Mouse (Mus musculus): ENCODE data around the gene Enc1. TPM values are rescaled to one million over a fixed set of nuclear protein-coding genes. Genes with fewer than 3 reads are reported as not detected.

Enc1 gene
- polyA plus RNA-seq, 1 experiment from 2014 or later = 59.2 TPM

GRCm38 (mm10) chr13:97245157-97245556, 4.3 kb downstream of the Enc1 start:
- H3K4me2 ChIP-seq = peak overlapping the region; percentile 83
- peaks cover 43% of the 10 kb centered on the region for H3K36me3 ChIP-seq
- H3K9ac ChIP-seq = peak overlapping the region; percentile 97
- no peak for ATAC-seq (ENCODE audit: low FRiP score)
- 81% methylated on average over 12 of the region's 12 CpGs for WGBS
- H3K4me3 ChIP-seq = peak overlapping the region; percentile 96
- H3K9me3 ChIP-seq = no peaks in the 10 kb centered on the region
- peaks cover 84% of the 10 kb centered on the region for H3K4me1 ChIP-seq (replicated peaks)
- H3K27me3 ChIP-seq = no peaks in the 10 kb centered on the region
- H3K27ac ChIP-seq = peak overlapping the region; percentile 30; the same call in 1 of the 2 replicates

- H3K36me3 ChIP-seq = peaks cover 50% of the 10 kb centered on the region
- WGBS = 61% methylated on average over 16 of the region's 16 CpGs
- H3K9ac ChIP-seq = peak overlapping the region; percentile 97
- H3K4me2 ChIP-seq = peak overlapping the region; percentile 83
- H3K9me3 ChIP-seq = no peaks in the 10 kb centered on the region
- H3K4me3 ChIP-seq = peak overlapping the region; percentile 96
- H3K4me1 ChIP-seq (replicated peaks) = peaks cover 90% of the 10 kb centered on the region
- ATAC-seq (ENCODE audit: low FRiP score) = no peak
- no peaks in the 10 kb centered on the region for H3K27me3 ChIP-seq
- no peak overlapping the region for H3K27ac ChIP-seq
These were observed 5.3 kb downstream of the Enc1 start for GRCm38 (mm10) chr13:97246217-97246616.

- Histone ChIP-seq H3K4me1 (replicated peaks) (peaks cover 100% of the 10 kb centered on the region), H3K9me3 (no peaks in the 10 kb centered on the region), H3K9ac (0 out of 2 replicates have a peak overlapping the region, but pooled peaks have one; percentile 31), H3K4me3 (peak overlapping the region; percentile 96; the same call in 1 of the 2 replicates), H3K36me3 (peaks cover 58% of the 10 kb centered on the region), H3K27ac (peak overlapping the region; percentile 53; the same call in 1 of the 2 replicates), H3K4me2 (peak overlapping the region; percentile 83), H3K27me3 (no peaks in the 10 kb centered on the region)
- no peak for ATAC-seq (ENCODE audit: low FRiP score)
- WGBS = 20% methylated on average over 4 of the region's 4 CpGs
These were observed 6.8 kb downstream of the Enc1 start for GRCm38 (mm10) chr13:97247754-97248153.

GRCm38 (mm10) chr13:97249051-97249461, 8.2 kb downstream of the Enc1 start:
- Histone ChIP-seq H3K9ac (peak overlapping the region; percentile 46), H3K4me3 (peak overlapping the region; percentile 96), H3K27ac (peak overlapping the region; percentile 74), H3K27me3 (no peaks in the 10 kb centered on the region), H3K4me2 (peak overlapping the region; percentile 83), H3K4me1 (replicated peaks) (peaks cover 96% of the 10 kb centered on the region), H3K9me3 (no peaks in the 10 kb centered on the region), H3K36me3 (peaks cover 58% of the 10 kb centered on the region)
- 20% methylated on average over 5 of the region's 5 CpGs for WGBS
- ATAC-seq (ENCODE audit: low FRiP score) = no peak

- peak overlapping the region; percentile 46 for H3K9ac ChIP-seq
- peaks cover 93% of the 10 kb centered on the region for H3K4me1 ChIP-seq (replicated peaks)
- H3K36me3 ChIP-seq = peaks cover 58% of the 10 kb centered on the region
- no peaks in the 10 kb centered on the region for H3K27me3 ChIP-seq
- ATAC-seq (ENCODE audit: low FRiP score) = no peak
- peak overlapping the region; percentile 96 for H3K4me3 ChIP-seq
- 30% methylated on average over 5 of the region's 5 CpGs for WGBS
- peak overlapping the region; percentile 74 for H3K27ac ChIP-seq
- peak overlapping the region; percentile 83 for H3K4me2 ChIP-seq
- H3K9me3 ChIP-seq = no peaks in the 10 kb centered on the region
These were observed 8.7 kb downstream of the Enc1 start for GRCm38 (mm10) chr13:97249507-97250078.

GRCm38 (mm10) chr13:97250148-97250547, 9.2 kb downstream of the Enc1 start:
- no peaks in the 10 kb centered on the region for H3K9me3 ChIP-seq
- H3K27me3 ChIP-seq = no peaks in the 10 kb centered on the region
- no peak overlapping the region for H3K9ac ChIP-seq
- no peak for ATAC-seq (ENCODE audit: low FRiP score)
- peaks cover 90% of the 10 kb centered on the region for H3K4me1 ChIP-seq (replicated peaks)
- H3K4me2 ChIP-seq = peak overlapping the region; percentile 83
- peak overlapping the region; percentile 96; the same call in 1 of the 2 replicates for H3K4me3 ChIP-seq
- 34% methylated on average over 5 of the region's 5 CpGs for WGBS
- peaks cover 55% of the 10 kb centered on the region for H3K36me3 ChIP-seq
- H3K27ac ChIP-seq = peak overlapping the region; percentile 74

GRCm38 (mm10) chr13:97250551-97251380, 9.9 kb downstream of the Enc1 start:
- ATAC-seq (ENCODE audit: low FRiP score) = peak; percentile 23; the same call in 1 of the 2 replicates
- Histone ChIP-seq H3K9me3 (no peaks in the 10 kb centered on the region), H3K36me3 (peaks cover 49% of the 10 kb centered on the region), H3K27ac (peak overlapping the region; percentile 74), H3K4me3 (no peak overlapping the region), H3K9ac (no peak overlapping the region), H3K4me1 (replicated peaks) (peaks cover 85% of the 10 kb centered on the region), H3K4me2 (peak overlapping the region; percentile 83), H3K27me3 (no peaks in the 10 kb centered on the region)
- 27% methylated on average over 20 of the region's 20 CpGs for WGBS

- Histone ChIP-seq H3K27ac (peak overlapping the region; percentile 74), H3K36me3 (peaks cover 39% of the 10 kb centered on the region), H3K4me2 (no peak overlapping the region), H3K4me3 (no peak overlapping the region), H3K4me1 (replicated peaks) (peaks cover 81% of the 10 kb centered on the region), H3K9me3 (no peaks in the 10 kb centered on the region), H3K27me3 (no peaks in the 10 kb centered on the region), H3K9ac (no peak overlapping the region)
- 38% methylated on average over 7 of the region's 7 CpGs for WGBS
- no peak for ATAC-seq (ENCODE audit: low FRiP score)
These were observed 10.8 kb downstream of the Enc1 start for GRCm38 (mm10) chr13:97251736-97252135.

GRCm38 (mm10) chr13:97252469-97252868, 11.6 kb downstream of the Enc1 start:
- Histone ChIP-seq H3K4me1 (replicated peaks) (peaks cover 79% of the 10 kb centered on the region), H3K9ac (no peak overlapping the region; the same call in 1 of the 2 replicates), H3K4me3 (no peak overlapping the region), H3K27ac (peak overlapping the region; percentile 74), H3K27me3 (no peaks in the 10 kb centered on the region), H3K4me2 (no peak overlapping the region), H3K36me3 (peaks cover 32% of the 10 kb centered on the region), H3K9me3 (no peaks in the 10 kb centered on the region)
- ATAC-seq (ENCODE audit: low FRiP score) = peak; percentile 49; the same call in 1 of the 2 replicates
- WGBS = 12% methylated on average over 7 of the region's 7 CpGs

GRCm38 (mm10) chr13:97253418-97253981, 12.6 kb downstream of the Enc1 start:
- Histone ChIP-seq H3K4me3 (no peak overlapping the region), H3K4me1 (replicated peaks) (peaks cover 68% of the 10 kb centered on the region), H3K27me3 (no peaks in the 10 kb centered on the region), H3K9me3 (no peaks in the 10 kb centered on the region), H3K9ac (no peak overlapping the region), H3K27ac (peak overlapping the region; percentile 59), H3K36me3 (peaks cover 21% of the 10 kb centered on the region), H3K4me2 (no peak overlapping the region)
- peak; percentile 43 for ATAC-seq (ENCODE audit: low FRiP score)
- 55% methylated on average over 6 of the region's 6 CpGs for WGBS

GRCm38 (mm10) chr13:97253994-97254393, 13.1 kb downstream of the Enc1 start:
- H3K4me3 ChIP-seq = no peak overlapping the region
- 92% methylated on average over 5 of the region's 5 CpGs for WGBS
- no peaks in the 10 kb centered on the region for H3K27me3 ChIP-seq
- no peaks in the 10 kb centered on the region for H3K9me3 ChIP-seq
- ATAC-seq (ENCODE audit: low FRiP score) = no peak; the same call in 1 of the 2 replicates
- H3K36me3 ChIP-seq = peaks cover 16% of the 10 kb centered on the region
- no peak overlapping the region for H3K4me2 ChIP-seq
- no peak overlapping the region for H3K9ac ChIP-seq
- peak overlapping the region; percentile 42; the same call in 1 of the 2 replicates for H3K27ac ChIP-seq
- peaks cover 63% of the 10 kb centered on the region for H3K4me1 ChIP-seq (replicated peaks)

GRCm38 (mm10) chr13:97254564-97255164, 13.8 kb downstream of the Enc1 start:
- no peak for ATAC-seq (ENCODE audit: low FRiP score)
- Histone ChIP-seq H3K4me2 (no peak overlapping the region), H3K9me3 (no peaks in the 10 kb centered on the region), H3K4me1 (replicated peaks) (peaks cover 59% of the 10 kb centered on the region), H3K9ac (no peak overlapping the region), H3K4me3 (no peak overlapping the region), H3K27ac (no peak overlapping the region), H3K36me3 (peaks cover 14% of the 10 kb centered on the region), H3K27me3 (no peaks in the 10 kb centered on the region)
- 78% methylated on average over 10 of the region's 10 CpGs for WGBS

Measured in hindbrain, embryonic 13.5 days (tissue).